In the genomic region with DNA sequence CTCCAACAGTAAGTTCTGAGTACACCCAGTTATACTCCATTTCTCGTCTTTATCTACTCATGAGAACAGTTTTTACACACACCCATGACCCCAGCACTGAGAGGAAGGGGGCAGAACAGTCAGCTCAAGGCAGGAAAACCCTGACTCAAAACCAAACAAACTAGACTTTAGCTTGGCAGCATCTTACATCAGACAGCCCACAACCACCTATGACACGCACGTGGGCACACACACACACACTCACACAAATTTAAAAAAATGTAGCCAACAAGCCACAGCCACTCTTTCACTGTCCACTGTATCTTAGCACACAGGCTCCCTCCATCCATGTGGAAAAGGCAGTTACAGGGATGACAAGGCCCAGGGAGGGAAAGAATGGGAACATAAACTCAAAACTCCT, we compare ENCODE assay signal across 31 mouse cellular contexts. TPM values are rescaled to one million over a fixed set of nuclear protein-coding genes. Genes with fewer than 3 reads are reported as not detected.
"Had no signal": no experiment of that assay in that cellular context is flagged by ENCODE, and none has a peak within 500 bp of the region (broad histone marks: within the 10 kb centered on the region; RNA-seq: fewer than 3 reads in every experiment).

No protein-coding gene starts in this region.

- H3K4me3 ChIP-seq: heart, adult 2 months; heart, embryonic 13.5 days; heart, embryonic 15.5 days; hindbrain, embryonic 13.5 days; hindbrain, embryonic 15.5 days; intestine, embryonic 15.5 days; layer of hippocampus, adult 2 months; left cerebral cortex, adult 2 months; limb, embryonic 10.5 days; limb, embryonic 12.5 days had no signal

- H3K27ac ChIP-seq: heart, adult 2 months; heart, embryonic 13.5 days; heart, embryonic 15.5 days; hindbrain, embryonic 13.5 days; hindbrain, embryonic 15.5 days; hindbrain, postnatal 0 days; intestine, embryonic 15.5 days; layer of hippocampus, adult 2 months; left cerebral cortex, adult 2 months; limb, embryonic 10.5 days; limb, embryonic 12.5 days; liver, embryonic 14.5 days had no signal

- H3K27me3 ChIP-seq: heart, embryonic 13.5 days; heart, embryonic 15.5 days; hindbrain, embryonic 13.5 days; hindbrain, embryonic 15.5 days; intestine, embryonic 15.5 days; limb, embryonic 12.5 days had no signal

- H3K9ac ChIP-seq: heart, embryonic 13.5 days; heart, embryonic 15.5 days; hindbrain, embryonic 13.5 days; hindbrain, embryonic 15.5 days; intestine, embryonic 15.5 days; limb, embryonic 12.5 days; liver, embryonic 14.5 days had no signal

- H3K4me2 ChIP-seq: heart, embryonic 11.5 days; heart, embryonic 13.5 days; heart, embryonic 15.5 days; hindbrain, embryonic 13.5 days; hindbrain, embryonic 15.5 days; intestine, embryonic 15.5 days; limb, embryonic 12.5 days; liver, embryonic 11.5 days had no signal

- H3K9me3 ChIP-seq: heart, embryonic 13.5 days; heart, embryonic 15.5 days; hindbrain, embryonic 13.5 days; hindbrain, embryonic 15.5 days; intestine, embryonic 15.5 days; limb, embryonic 10.5 days; limb, embryonic 12.5 days had no signal

- H3K4me1 ChIP-seq: hindbrain, embryonic 13.5 days; hindbrain, embryonic 15.5 days had no signal

- DNase-seq: gastrocnemius, postnatal 14 days; gastrocnemius, postnatal 36 days; heart, adult 11 months; heart, adult 2 months; heart, postnatal 14 days; heart, postnatal 36 days; kidney, adult 18-20 months; kidney, adult 8-10 months; kidney, postnatal 10 days; kidney, postnatal 25 days; kidney, postnatal 4 days; liver had no signal

- ATAC-seq: hindbrain, postnatal 0 days; intestine, embryonic 15.5 days; intestine, postnatal 0 days had no signal

RNA-seq across cellular contexts. Expression of gene Tspan10, which starts 15.7 kb away (rescaled TPM):
- total RNA-seq: gastrocnemius, postnatal 14 days; hematopoietic stem cell, adult 5-6 weeks; hindbrain, postnatal 0 days had no signal
- polyA plus RNA-seq: gonadal fat pad, adult 2 months; heart, embryonic 11.5 days; heart, embryonic 13.5 days; hindbrain, embryonic 11.5 days; hindbrain, embryonic 13.5 days; hindbrain, embryonic 15.5 days; hindbrain, postnatal 0 days; intestine, embryonic 15.5 days; intestine, postnatal 0 days; kidney, embryonic 14.5 days; kidney, embryonic 16.5 days; limb, embryonic 10.5 days; limb, embryonic 12.5 days; liver, embryonic 14.5 days had no signal

RNA-seq across cellular contexts. Expression of gene Pde6g, which starts 26.6 kb away (rescaled TPM):
- total RNA-seq: hematopoietic stem cell, adult 5-6 weeks; hindbrain, postnatal 0 days had no signal
- polyA plus RNA-seq: heart, embryonic 13.5 days; limb, embryonic 10.5 days; limb, embryonic 12.5 days had no signal
